Mouse (Mus musculus): ENCODE results near the gene Vmn2r7.
"Not testable (repeated sequence)": the region's sequence is repeated elsewhere in the genome, so short reads cannot be mapped to it uniquely, and the experiment has no call there.

The Vmn2r7 gene

GRCm38 (mm10) chr3:64844665-64845064, at the start of gene Vmn2r7:
Gene Vmn2r7 (minus strand): TSS chr3:64844765.
- not testable (repeated sequence) for DNase-seq (ENCODE audit: low spot score)

GRCm38 (mm10) chr3:64889725-64890124, 45.2 kb upstream of the Vmn2r7 start:
- no peak for DNase-seq (ENCODE audit: low spot score)

GRCm38 (mm10) chr3:64878199-64878977, 33.8 kb upstream of the Vmn2r7 start:
- no peak for DNase-seq (ENCODE audit: low spot score)

- DNase-seq (ENCODE audit: low spot score) = no peak
Measured at GRCm38 (mm10) chr3:64876669-64877068, 32.1 kb upstream of the Vmn2r7 start.

- DNase-seq (ENCODE audit: low spot score) = no peak
Measured at GRCm38 (mm10) chr3:64842881-64843280, 1.7 kb downstream of the Vmn2r7 start.

DNA sequence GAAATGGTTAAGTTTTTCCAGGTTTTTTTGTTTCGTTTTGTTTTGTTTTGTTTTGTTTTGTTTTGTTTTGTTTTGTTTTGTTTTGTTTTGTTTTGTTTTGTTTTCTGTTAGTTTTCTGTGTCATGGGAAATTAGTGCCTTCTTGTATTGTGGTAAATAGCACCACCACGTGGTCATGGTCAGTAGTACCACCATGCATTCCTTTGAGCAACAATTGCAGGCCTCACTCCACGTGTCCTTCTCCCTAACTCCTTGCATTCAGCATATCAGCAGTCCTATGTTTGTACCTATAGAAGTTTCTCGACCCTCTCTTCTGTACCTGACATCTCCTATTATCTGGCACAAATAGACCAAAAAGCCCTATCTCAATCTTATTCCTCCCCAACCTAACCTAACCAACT, 2.3 kb downstream of the Vmn2r7 start:
- DNase-seq (ENCODE audit: low spot score) = no peak

- no peak for DNase-seq (ENCODE audit: low spot score)
Measured at GRCm38 (mm10) chr3:64831134-64831533, 13.4 kb downstream of the Vmn2r7 start.

DNA sequence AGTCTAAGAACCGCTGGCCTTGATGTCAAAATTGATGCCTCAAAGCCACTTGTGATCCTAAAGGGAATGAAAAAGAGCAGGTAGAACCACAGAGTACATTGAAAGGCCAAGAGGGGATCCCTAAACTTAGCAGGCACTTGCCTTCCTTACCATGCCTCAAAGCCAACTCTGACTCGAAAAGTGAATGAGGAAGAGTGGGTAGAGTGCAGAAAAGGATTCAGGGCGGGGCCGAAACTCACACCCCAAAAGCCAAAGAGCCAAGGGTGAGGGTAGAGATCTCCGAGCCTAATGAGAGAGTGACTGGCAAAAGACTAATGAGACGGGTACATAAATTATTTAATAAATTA, 53.3 kb downstream of the Vmn2r7 start:
- DNase-seq (ENCODE audit: low spot score) = no peak

DNA sequence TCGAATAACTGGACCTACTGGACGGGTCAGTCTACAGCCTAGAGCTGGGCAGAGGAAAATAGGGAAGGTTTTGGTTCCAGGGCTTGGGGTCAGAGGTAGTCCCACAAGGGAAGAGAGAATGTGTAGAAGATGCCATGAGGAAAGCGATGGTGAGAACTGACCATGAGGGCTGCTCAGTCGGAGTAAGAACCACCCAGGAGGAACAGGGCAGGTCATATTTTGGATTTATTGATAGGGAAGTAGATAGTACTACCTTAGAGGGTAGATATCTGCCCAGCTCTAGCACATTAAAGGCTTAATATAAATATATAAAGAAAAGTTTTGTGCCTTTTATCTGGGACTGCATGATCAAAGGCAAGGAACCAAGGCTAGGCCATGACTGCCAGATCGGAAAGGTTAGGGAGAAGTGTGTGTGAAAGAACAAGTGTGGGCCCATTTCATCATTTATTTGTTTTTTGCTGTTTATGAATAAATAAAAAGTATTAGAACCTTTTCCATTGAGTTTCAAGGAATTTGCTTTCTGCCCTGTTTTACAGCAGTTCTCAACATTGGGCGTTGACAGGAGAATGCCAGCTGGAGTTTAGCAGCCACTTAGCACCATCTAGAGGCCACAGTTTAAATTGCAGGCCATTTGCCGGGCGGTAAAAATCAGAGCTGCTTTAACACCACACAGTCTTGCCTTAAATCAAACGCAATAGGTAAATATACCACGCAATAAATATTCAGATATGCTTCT, 53.9 kb downstream of the Vmn2r7 start:
- no peak for DNase-seq (ENCODE audit: low spot score)

DNA sequence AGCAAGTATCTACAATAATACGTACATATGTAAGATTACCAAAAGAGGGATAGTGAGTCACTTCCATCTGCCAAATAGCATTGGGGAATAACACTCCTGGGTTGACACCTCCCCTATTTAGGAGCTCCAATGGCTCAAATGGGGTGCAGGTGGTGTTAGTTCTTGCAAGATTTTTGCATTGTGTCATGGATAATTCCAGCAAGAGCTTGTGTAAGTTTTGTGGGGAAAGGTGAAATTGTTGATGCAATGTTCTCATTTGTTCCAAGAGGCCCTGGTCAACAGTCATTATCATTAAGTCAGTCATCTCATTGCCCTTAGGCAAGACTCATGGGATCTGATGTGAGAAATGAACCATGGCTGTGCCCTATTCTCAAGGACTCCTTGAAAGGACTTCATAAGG, 61.7 kb downstream of the Vmn2r7 start:
- no peak for DNase-seq (ENCODE audit: low spot score)

DNA sequence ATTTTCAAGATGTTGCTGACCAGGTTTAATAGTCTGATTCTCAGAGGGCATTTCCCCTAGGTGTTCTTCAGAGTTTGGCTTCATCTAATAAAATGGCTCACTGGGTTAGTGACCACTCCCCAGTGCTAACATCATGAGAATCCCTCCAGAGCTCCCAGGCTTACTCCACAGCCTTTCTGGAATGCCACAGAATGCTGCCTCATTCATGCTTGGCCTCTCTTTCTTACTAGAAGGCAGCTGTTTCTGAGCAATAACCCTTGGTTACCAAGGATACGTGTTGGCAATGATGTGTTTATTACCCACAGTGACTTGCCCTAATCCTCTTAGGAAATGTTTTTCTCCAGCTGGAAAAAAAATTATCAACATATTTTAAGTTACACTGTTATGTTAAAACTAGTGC, 72.4 kb downstream of the Vmn2r7 start:
- DNase-seq (ENCODE audit: low spot score) = no peak

GRCm38 (mm10) chr3:64756145-64756544, 88.4 kb downstream of the Vmn2r7 start:
- no peak for DNase-seq (ENCODE audit: low spot score)

DNA sequence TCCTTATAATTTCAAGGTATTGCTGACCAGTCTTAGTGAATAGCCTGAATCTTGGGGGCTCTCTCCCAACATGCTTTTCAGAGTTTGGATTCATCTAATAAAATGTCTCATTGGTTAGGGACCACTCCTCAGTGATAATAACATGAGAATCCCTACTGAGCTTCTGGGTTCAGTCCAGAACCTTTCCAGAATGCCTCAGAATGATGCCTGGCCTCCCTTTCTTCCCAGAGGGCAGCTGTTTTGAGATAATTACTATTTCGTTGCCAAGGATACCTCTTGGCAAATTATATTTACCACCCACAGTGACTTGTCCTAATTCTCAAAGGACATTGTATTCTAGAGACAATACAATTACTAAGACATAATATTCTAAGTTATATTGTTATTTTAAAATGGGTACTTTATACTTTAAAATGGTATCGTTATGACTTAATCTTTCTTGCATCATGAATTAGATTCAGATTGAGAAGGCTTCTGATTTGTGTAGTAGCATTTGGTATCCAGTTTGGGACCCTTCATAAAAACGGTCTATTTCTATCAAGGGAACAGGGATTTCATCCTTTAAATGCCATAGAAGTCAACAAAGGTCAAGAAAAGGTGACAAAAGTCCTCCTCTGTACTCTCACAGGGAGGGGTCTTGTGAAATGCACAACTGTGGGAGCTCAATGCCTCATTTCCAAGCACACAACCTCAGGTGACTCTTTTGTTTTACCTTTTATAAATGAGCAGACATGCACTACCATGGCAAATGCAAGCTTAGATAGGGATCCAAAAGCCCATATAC, 117.2 kb downstream of the Vmn2r7 start:
- DNase-seq (ENCODE audit: low spot score) = not testable (repeated sequence)

DNA sequence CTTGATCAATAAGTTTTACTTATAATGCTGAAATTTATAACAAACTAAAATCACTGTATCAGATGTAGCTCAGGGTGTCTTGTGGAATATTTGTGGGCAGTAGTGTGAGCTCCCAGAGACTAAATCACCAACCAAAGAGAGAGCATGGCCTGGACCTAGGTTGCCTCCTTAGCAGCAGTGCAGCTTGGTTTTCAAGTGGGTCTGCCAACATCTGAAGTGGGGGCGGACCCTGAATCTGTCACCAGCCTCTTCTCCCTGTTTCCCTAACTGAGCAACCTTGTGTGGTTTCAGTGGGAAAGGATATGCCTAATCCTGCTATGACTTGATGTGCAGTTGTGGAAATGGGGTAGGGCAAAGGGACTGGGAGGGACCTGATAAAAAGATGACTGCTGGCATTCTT, 118.8 kb downstream of the Vmn2r7 start:
- not testable (repeated sequence) for DNase-seq (ENCODE audit: low spot score)

DNA sequence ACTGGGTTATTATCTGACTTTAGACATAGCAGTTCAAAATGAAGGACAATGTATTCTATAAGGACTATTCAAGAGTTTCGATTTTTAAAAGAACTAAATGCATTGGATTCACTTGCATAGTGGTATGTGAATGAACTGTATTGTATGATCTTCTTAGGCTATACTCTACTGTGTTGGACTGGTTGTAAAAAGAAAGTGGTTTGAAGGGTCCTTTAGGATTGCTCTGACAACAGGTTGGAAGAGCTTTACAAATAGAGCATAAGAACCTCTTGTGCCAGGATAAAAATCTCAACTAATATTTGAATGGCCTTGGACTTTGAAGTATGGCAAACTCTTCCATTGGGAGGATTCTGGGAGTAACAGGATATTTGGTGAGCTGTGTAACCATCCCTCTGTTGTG, 168.5 kb downstream of the Vmn2r7 start:
- DNase-seq (ENCODE audit: low spot score) = not testable (repeated sequence)

Data from testis, postnatal 14 days (tissue).